Comparison of ENCODE assay signal across 9 mouse cellular contexts in genomic region chr5:66263398-66263797, GRCm38 (mm10). TPM values are rescaled to one million over a fixed set of nuclear protein-coding genes. Genes with fewer than 3 reads are reported as not detected.
DNase-seq lines count a peak whose midpoint lies in the region; ATAC-seq lines count a peak whose summit lies in the region.
"Had no signal": no experiment of that assay in that cellular context is flagged by ENCODE, and none has a peak within 500 bp of the region (broad histone marks: within the 10 kb centered on the region; RNA-seq: fewer than 3 reads in every experiment).

No protein-coding gene starts in this region.

- no peak overlapping the region for H3K4me3 ChIP-seq in midbrain, embryonic 11.5 days (ENCODE audit: low read depth, low read length)
- H3K4me3 ChIP-seq in midbrain, embryonic 13.5 days (replicated peaks), result no peak overlapping the region
- H3K4me3 ChIP-seq: hindbrain, embryonic 15.5 days had no signal

- 33% methylated on average over 4 of the region's 4 CpGs for WGBS in midbrain, embryonic 11.5 days
- 28% methylated on average over 4 of the region's 4 CpGs for WGBS in midbrain, embryonic 13.5 days

- H3K9me3 ChIP-seq in midbrain, embryonic 11.5 days (ENCODE audit: control insufficient read depth, low read length), result no peaks in the 10 kb centered on the region
- no peaks in the 10 kb centered on the region for H3K9me3 ChIP-seq in midbrain, embryonic 13.5 days
- H3K9me3 ChIP-seq: hindbrain, embryonic 15.5 days had no signal

- DNase-seq in gastrocnemius, postnatal 10 days, result peak; percentile 34
- DNase-seq in gastrocnemius, adult 8-10 months (ENCODE audit: low spot score in 2 of 2), result no peak
- DNase-seq in midbrain, embryonic 11.5 days (ENCODE audit: low spot score, missing footprints), result peak; percentile 89
- peak; percentile 67 for DNase-seq in adipocyte (ENCODE audit: low spot score)
- peak; percentile 22 to 59 for DNase-seq in heart, postnatal 36 days
- DNase-seq in retina, embryonic 14.5 days (ENCODE audit: low spot score), result peak; percentile 76
- DNase-seq in ovary, postnatal 14 days (ENCODE audit: low spot score), result no peak

- no peaks in the 10 kb centered on the region; the same call in 1 of the 2 replicates for H3K27me3 ChIP-seq in midbrain, embryonic 11.5 days (ENCODE audit: control insufficient read depth, insufficient read depth, low read length)
- no peaks in the 10 kb centered on the region for H3K27me3 ChIP-seq in midbrain, embryonic 13.5 days
- H3K27me3 ChIP-seq: hindbrain, embryonic 15.5 days had no signal

- no peak overlapping the region for H3K9ac ChIP-seq in midbrain, embryonic 11.5 days (ENCODE audit: low read length)
- H3K9ac ChIP-seq in midbrain, embryonic 13.5 days (replicated peaks), result no peak overlapping the region
- H3K9ac ChIP-seq: hindbrain, embryonic 15.5 days had no signal

- intact Hi-C loops in heart, postnatal 36 days (cut with DNase I), result loop anchor here (10.0 kb wide), 2 partner anchors 361 to 401 kb away; no protein-coding TSS in a partner anchor

- no peak for ATAC-seq in midbrain, embryonic 11.5 days (ENCODE audit: low FRiP score)
- no peak for ATAC-seq in midbrain, embryonic 13.5 days

- H3K36me3 ChIP-seq in midbrain, embryonic 11.5 days (ENCODE audit: control insufficient read depth, insufficient read depth, low read length), result no peaks in the 10 kb centered on the region
- no peaks in the 10 kb centered on the region for H3K36me3 ChIP-seq in midbrain, embryonic 13.5 days
- H3K36me3 ChIP-seq: hindbrain, embryonic 15.5 days had no signal

- no peak overlapping the region for H3K27ac ChIP-seq in midbrain, embryonic 11.5 days (ENCODE audit: low read depth, low read length)
- no peak overlapping the region for H3K27ac ChIP-seq in midbrain, embryonic 13.5 days
- H3K27ac ChIP-seq: hindbrain, embryonic 15.5 days had no signal

- no peak overlapping the region for H3K4me2 ChIP-seq in midbrain, embryonic 11.5 days
- no peak overlapping the region for H3K4me2 ChIP-seq in midbrain, embryonic 13.5 days (replicated peaks)
- H3K4me2 ChIP-seq: hindbrain, embryonic 15.5 days had no signal

- H3K4me1 ChIP-seq in midbrain, embryonic 11.5 days (ENCODE audit: control insufficient read depth, insufficient read depth, low read length), result no peaks in the 10 kb centered on the region; the same call in 1 of the 2 replicates
- H3K4me1 ChIP-seq in midbrain, embryonic 13.5 days (replicated peaks), result peaks cover 3% of the 10 kb centered on the region

RNA-seq across cellular contexts. Expression of gene Nsun7, which starts 3.7 kb away (rescaled TPM):
- under 1 TPM; 0.19 to 0.20 TPM for total RNA-seq in gastrocnemius, postnatal 10 days (2021)
- total RNA-seq in gastrocnemius, adult 8-10 months (2022), result not detected
- polyA plus RNA-seq in midbrain, embryonic 11.5 days (2014; fragmentation: Nextera tagmentation; extraction: Ambion mirVana), result 0.49 and 0.62 TPM in 2 replicates
- 1.5 and 1.7 TPM in 2 replicates for polyA plus RNA-seq in midbrain, embryonic 13.5 days (2015; fragmentation: Nextera tagmentation; extraction: Ambion mirVana)
- total RNA-seq in heart, postnatal 36 days (2021), result under 1 TPM in 1 of 2 experiments, not detected in 1; 0.08 TPM

Comparison
In these comparisons a context has a peak if more than half of its experiments do, and no peak if none do; other contexts are left out.
1. DNase-seq: peak in gastrocnemius, postnatal 10 days (single experiment), midbrain, embryonic 11.5 days (single experiment), adipocyte (single experiment), heart, postnatal 36 days (2 of 2) and retina, embryonic 14.5 days (single experiment); none in gastrocnemius, adult 8-10 months (0 of 2) and ovary, postnatal 14 days (single experiment).